Mouse (Mus musculus): ENCODE results near the gene Defb48. TPM values are rescaled to one million over a fixed set of nuclear protein-coding genes. Genes with fewer than 3 reads are reported as not detected.

The Defb48 gene
- polyA plus RNA-seq, 1 experiment from 2014 or later, result not detected

DNA sequence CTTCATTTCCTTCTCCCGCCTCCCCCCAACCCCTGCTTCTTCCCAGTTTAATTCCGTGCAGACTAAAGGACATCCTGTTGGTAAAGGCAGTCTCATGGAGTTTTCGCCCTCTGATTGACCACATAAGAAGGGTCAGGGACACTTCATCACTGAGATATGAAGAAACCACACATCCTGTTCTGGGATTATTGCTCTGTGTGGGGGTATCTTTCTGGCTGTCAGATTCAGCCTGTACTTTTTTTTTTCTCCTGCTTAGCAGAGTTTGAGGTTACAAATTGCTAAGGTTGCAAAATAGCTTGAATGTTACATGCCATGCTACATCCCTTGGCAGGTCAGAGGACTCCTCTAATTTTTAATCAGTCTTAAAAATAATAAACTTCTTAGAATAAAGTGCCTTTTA is 7.0 kb upstream of the Defb48 start:
- WGBS, result 81% methylated on average over 3 of the region's 3 CpGs
- DNase-seq (ENCODE audit: low spot score, missing footprints), result no peak

DNA sequence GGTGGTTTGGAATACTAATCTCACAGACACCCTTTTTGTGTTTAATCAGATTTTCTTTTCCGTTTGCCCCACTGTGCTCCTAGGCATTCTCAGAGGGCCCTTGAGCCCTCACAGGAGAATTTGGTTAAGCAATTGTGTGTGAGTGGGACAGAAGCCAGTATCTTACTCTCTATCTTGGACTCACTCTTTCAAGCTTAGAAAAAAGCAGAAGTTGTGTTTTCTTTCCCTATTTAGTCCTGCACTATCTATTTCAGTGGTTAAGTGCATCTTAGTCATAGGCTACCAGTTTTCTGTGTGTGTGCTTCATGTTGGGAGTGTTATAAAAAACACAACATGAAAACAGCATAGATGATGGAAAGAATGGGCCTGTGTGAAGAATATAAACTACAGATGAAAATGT is 4.5 kb downstream of the Defb48 start:
- H3K9me3 ChIP-seq (ENCODE audit: control insufficient read depth, low read length), result no peaks in the 10 kb centered on the region
- H3K27me3 ChIP-seq (ENCODE audit: control insufficient read depth, insufficient read depth, low read length), result no peaks in the 10 kb centered on the region
- H3K4me2 ChIP-seq, result no peak overlapping the region
- H3K36me3 ChIP-seq (ENCODE audit: control insufficient read depth, insufficient read depth, low read length), result no peaks in the 10 kb centered on the region
- DNase-seq (ENCODE audit: low spot score, missing footprints) (no peak), ATAC-seq (ENCODE audit: low FRiP score) (no peak)
- H3K4me3 ChIP-seq (ENCODE audit: low read depth, low read length), result no peak overlapping the region
- H3K27ac ChIP-seq (ENCODE audit: low read depth, low read length), result no peak overlapping the region
- H3K9ac ChIP-seq (ENCODE audit: low read length), result no peak overlapping the region
- WGBS, result 78% methylated on average over 1 of the region's 1 CpGs
- H3K4me1 ChIP-seq (ENCODE audit: control insufficient read depth, insufficient read depth, low read length), result no peaks in the 10 kb centered on the region; the same call in 1 of the 2 replicates

More for the DNA sequence above, 7.0 kb upstream of the Defb48 start:
- no peaks in the 10 kb centered on the region for H3K4me1 ChIP-seq (ENCODE audit: control insufficient read depth, insufficient read depth, low read length)
- H3K27ac ChIP-seq (ENCODE audit: low read depth, low read length), result no peak overlapping the region
- no peaks in the 10 kb centered on the region for H3K36me3 ChIP-seq (ENCODE audit: control insufficient read depth, insufficient read depth, low read length)
- no peak for ATAC-seq (ENCODE audit: low FRiP score)
- no peaks in the 10 kb centered on the region for H3K27me3 ChIP-seq (ENCODE audit: control insufficient read depth, insufficient read depth, low read length)
- no peak overlapping the region for H3K4me3 ChIP-seq (ENCODE audit: low read depth, low read length)
- no peak overlapping the region for H3K4me2 ChIP-seq
- peaks cover 3% of the 10 kb centered on the region; the same call in 1 of the 2 replicates for H3K9me3 ChIP-seq (ENCODE audit: control insufficient read depth, low read length)
- no peak overlapping the region for H3K9ac ChIP-seq (ENCODE audit: low read length)

DNA sequence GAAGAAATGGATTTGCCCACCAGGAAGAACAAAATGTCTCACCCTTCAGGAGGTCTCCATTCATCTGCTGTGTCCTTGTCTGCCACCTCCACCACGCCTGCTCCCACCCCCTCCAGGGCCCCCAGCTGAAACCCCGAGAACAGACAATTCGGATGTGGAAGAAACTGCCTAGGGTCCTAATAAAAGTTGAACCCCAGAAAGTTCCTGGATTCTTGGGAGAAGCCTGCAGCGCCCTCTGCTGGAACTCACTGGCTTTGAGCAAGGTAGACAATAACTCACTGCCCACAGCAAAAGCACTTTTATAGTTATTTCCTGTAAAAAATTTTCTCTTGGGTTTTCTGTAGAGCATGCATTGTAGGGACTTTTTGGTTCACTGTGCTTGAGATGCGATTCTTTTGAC is 9.3 kb downstream of the Defb48 start:
- H3K4me2 ChIP-seq, result no peak overlapping the region
- peak; percentile 93 for DNase-seq (ENCODE audit: low spot score, missing footprints)
- no peaks in the 10 kb centered on the region for H3K27me3 ChIP-seq (ENCODE audit: control insufficient read depth, insufficient read depth, low read length)

DNA sequence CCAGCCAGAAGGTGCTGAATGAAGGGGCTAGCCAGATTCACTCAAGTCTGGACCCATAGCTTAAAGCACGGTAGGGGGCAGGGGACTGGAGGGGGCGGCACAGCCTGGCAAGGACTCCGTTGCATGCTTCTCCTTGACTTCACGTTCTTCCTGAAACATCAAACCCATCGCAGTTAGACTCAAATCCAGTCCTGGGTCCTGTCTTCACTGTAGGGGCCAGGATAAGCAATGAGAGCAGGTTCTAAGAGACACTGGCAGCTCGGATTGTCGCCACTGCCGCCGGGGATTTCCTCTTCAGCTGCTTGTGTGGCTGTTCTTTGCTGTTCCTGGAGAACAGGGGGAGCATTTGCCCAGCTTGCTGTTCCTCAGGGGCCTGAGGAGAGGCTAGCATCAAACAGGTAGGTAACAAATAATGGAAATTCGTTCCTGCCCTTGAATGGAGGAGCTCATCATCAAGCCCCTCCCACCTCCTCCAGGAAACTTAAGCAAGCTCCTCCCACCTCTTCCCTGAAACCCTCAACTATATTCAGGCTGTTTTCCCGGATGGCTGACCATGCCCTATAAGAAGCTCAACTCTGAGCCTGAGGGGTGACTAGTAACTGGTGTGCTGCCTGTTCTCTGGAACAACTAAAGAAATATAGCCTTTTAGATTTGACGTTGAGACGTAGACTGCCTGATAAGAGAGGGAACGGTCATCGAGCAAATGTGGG is 18.3 kb downstream of the Defb48 start:
- WGBS, result 21% methylated on average over 15 of the region's 15 CpGs
- Histone ChIP-seq H3K4me1 (ENCODE audit: control insufficient read depth, insufficient read depth, low read length) (peaks cover 2% of the 10 kb centered on the region; the same call in 1 of the 2 replicates), H3K36me3 (ENCODE audit: control insufficient read depth, insufficient read depth, low read length) (no peaks in the 10 kb centered on the region), H3K27me3 (ENCODE audit: control insufficient read depth, insufficient read depth, low read length) (no peaks in the 10 kb centered on the region), H3K4me3 (ENCODE audit: low read depth, low read length) (peak overlapping the region; percentile 19; the same call in 1 of the 2 replicates), H3K4me2 (peak overlapping the region; percentile 40), H3K27ac (ENCODE audit: low read depth, low read length) (no peak overlapping the region), H3K9ac (ENCODE audit: low read length) (peak overlapping the region; percentile 18; the same call in 1 of the 2 replicates), H3K9me3 (ENCODE audit: control insufficient read depth, low read length) (no peaks in the 10 kb centered on the region)
- no peak for ATAC-seq (ENCODE audit: low FRiP score)
- DNase-seq (ENCODE audit: low spot score, missing footprints), result peak; percentile 86

More for the DNA sequence above, 9.3 kb downstream of the Defb48 start:
- Histone ChIP-seq H3K4me3 (ENCODE audit: low read depth, low read length) (no peak overlapping the region), H3K36me3 (ENCODE audit: control insufficient read depth, insufficient read depth, low read length) (no peaks in the 10 kb centered on the region), H3K4me1 (ENCODE audit: control insufficient read depth, insufficient read depth, low read length) (no peaks in the 10 kb centered on the region; the same call in 1 of the 2 replicates), H3K27ac (ENCODE audit: low read depth, low read length) (no peak overlapping the region), H3K9me3 (ENCODE audit: control insufficient read depth, low read length) (no peaks in the 10 kb centered on the region), H3K9ac (ENCODE audit: low read length) (no peak overlapping the region; the same call in 1 of the 2 replicates)
- no peak for ATAC-seq (ENCODE audit: low FRiP score)
- WGBS, result 15% methylated on average over 5 of the region's 5 CpGs

DNA sequence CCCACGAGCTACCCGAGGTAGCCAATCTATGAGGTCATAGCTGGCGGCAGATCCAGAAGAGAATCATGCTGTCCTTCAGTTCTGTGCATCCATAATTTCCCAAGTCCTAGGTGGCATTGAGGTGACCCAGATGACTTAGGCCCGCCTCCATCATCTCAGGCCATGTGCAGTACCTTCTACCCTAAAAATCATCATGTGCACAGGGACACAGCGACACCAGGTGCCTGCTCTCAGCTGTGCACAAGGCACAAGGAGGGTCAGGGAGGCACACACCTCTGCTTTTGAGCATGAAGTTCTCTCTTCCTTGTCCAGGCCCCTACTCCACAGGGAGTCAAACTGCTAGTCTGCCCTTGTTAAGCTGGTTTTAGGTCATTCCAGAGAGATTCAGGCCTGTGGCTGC is 19.0 kb downstream of the Defb48 start:
- no peak overlapping the region for H3K4me3 ChIP-seq (ENCODE audit: low read depth, low read length)
- WGBS, result 89% methylated on average over 5 of the region's 5 CpGs
- H3K36me3 ChIP-seq (ENCODE audit: control insufficient read depth, insufficient read depth, low read length), result no peaks in the 10 kb centered on the region
- no peaks in the 10 kb centered on the region for H3K27me3 ChIP-seq (ENCODE audit: control insufficient read depth, insufficient read depth, low read length)
- no peak overlapping the region for H3K9ac ChIP-seq (ENCODE audit: low read length)
- peak; percentile 11; the same call in 1 of the 2 replicates for ATAC-seq (ENCODE audit: low FRiP score)
- H3K4me1 ChIP-seq (ENCODE audit: control insufficient read depth, insufficient read depth, low read length), result peaks cover 2% of the 10 kb centered on the region; the same call in 1 of the 2 replicates
- DNase-seq (ENCODE audit: low spot score, missing footprints), result peak; percentile 57
- H3K27ac ChIP-seq (ENCODE audit: low read depth, low read length), result no peak overlapping the region
- no peak overlapping the region for H3K4me2 ChIP-seq
- H3K9me3 ChIP-seq (ENCODE audit: control insufficient read depth, low read length), result no peaks in the 10 kb centered on the region

DNA sequence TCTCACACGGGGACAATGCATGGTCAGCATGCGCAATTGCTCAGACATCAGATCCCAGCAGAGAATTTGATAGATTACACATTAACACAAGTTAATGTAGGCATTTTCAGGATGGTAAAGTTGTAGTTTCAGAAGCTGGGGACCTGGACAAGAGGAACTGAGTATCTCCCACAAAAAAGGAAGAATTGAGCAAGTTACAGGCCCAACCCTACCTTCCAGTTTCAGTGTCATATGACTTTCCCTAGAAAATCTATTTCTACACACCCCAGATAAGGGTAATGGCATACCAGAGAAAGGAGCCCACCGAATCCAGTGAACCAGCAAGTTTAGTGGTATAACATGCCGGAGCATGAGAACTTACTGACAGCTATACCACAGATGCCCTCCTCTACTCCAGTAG is 20.7 kb downstream of the Defb48 start:
- Histone ChIP-seq H3K9me3 (ENCODE audit: control insufficient read depth, low read length) (no peaks in the 10 kb centered on the region), H3K36me3 (ENCODE audit: control insufficient read depth, insufficient read depth, low read length) (no peaks in the 10 kb centered on the region), H3K4me2 (no peak overlapping the region), H3K4me1 (ENCODE audit: control insufficient read depth, insufficient read depth, low read length) (peaks cover 2% of the 10 kb centered on the region; the same call in 1 of the 2 replicates), H3K4me3 (ENCODE audit: low read depth, low read length) (no peak overlapping the region), H3K27ac (ENCODE audit: low read depth, low read length) (no peak overlapping the region), H3K9ac (ENCODE audit: low read length) (no peak overlapping the region), H3K27me3 (ENCODE audit: control insufficient read depth, insufficient read depth, low read length) (no peaks in the 10 kb centered on the region)
- no peak for ATAC-seq (ENCODE audit: low FRiP score)
- WGBS, result 87% methylated on average over 4 of the region's 4 CpGs
- DNase-seq (ENCODE audit: low spot score, missing footprints), result peak; percentile 79

DNA sequence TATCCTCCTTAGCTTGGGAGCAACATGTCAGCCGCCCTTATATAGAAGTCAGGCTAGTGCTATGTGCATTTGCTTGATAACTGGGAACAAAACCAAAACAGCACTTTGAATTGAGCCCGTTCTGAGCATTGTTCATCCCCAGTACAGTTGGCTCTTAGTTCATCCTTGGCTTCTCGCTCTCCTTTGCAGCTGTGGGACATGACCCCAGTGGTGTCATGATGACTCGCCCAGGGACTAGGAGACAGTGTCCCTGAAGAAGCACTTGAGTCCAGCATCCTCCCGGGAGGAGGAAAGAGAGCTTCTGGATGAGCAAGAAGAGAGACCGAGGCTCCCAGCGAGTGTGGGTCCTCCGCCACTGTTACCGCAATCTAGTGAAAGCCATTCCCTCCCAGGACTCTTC is 28.2 kb downstream of the Defb48 start:
- Histone ChIP-seq H3K4me1 (ENCODE audit: control insufficient read depth, insufficient read depth, low read length) (no peaks in the 10 kb centered on the region), H3K36me3 (ENCODE audit: control insufficient read depth, insufficient read depth, low read length) (peaks cover 4% of the 10 kb centered on the region), H3K9me3 (ENCODE audit: control insufficient read depth, low read length) (no peaks in the 10 kb centered on the region), H3K9ac (ENCODE audit: low read length) (no peak overlapping the region), H3K4me2 (no peak overlapping the region), H3K4me3 (ENCODE audit: low read depth, low read length) (no peak overlapping the region), H3K27ac (ENCODE audit: low read depth, low read length) (no peak overlapping the region), H3K27me3 (ENCODE audit: control insufficient read depth, insufficient read depth, low read length) (no peaks in the 10 kb centered on the region)
- no peak for DNase-seq (ENCODE audit: low spot score, missing footprints)
- WGBS, result 92% methylated on average over 9 of the region's 9 CpGs
- ATAC-seq (ENCODE audit: low FRiP score), result no peak

DNA sequence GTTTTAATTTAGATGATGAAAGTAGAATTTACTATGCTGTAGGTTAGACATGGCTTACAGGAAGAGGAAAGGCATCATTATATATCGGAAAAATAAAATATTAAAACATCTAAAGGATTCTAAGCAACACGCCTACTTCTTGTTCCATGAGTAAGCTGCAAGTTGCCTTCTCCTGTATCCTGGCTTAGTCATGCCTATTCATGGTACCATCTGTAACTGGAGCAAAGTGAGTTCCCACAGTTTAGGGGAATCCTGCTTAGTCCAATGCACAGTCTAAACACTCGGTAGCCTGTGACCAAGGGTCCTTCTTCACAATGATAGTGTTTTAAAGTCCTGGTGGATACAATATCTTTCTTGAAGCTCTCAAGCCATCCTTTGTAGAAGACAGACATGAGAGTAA is 37.5 kb downstream of the Defb48 start:
- Histone ChIP-seq H3K27ac (ENCODE audit: low read depth, low read length) (no peak overlapping the region), H3K36me3 (ENCODE audit: control insufficient read depth, insufficient read depth, low read length) (no peaks in the 10 kb centered on the region; the same call in 1 of the 2 replicates), H3K4me1 (ENCODE audit: control insufficient read depth, insufficient read depth, low read length) (peaks cover 8% of the 10 kb centered on the region), H3K4me2 (no peak overlapping the region), H3K9me3 (ENCODE audit: control insufficient read depth, low read length) (no peaks in the 10 kb centered on the region), H3K27me3 (ENCODE audit: control insufficient read depth, insufficient read depth, low read length) (no peaks in the 10 kb centered on the region), H3K4me3 (ENCODE audit: low read depth, low read length) (no peak overlapping the region), H3K9ac (ENCODE audit: low read length) (no peak overlapping the region)
- ATAC-seq (ENCODE audit: low FRiP score) (no peak), DNase-seq (ENCODE audit: low spot score, missing footprints) (peak; percentile 51)
- WGBS, result 86% methylated on average over 3 of the region's 3 CpGs

DNA sequence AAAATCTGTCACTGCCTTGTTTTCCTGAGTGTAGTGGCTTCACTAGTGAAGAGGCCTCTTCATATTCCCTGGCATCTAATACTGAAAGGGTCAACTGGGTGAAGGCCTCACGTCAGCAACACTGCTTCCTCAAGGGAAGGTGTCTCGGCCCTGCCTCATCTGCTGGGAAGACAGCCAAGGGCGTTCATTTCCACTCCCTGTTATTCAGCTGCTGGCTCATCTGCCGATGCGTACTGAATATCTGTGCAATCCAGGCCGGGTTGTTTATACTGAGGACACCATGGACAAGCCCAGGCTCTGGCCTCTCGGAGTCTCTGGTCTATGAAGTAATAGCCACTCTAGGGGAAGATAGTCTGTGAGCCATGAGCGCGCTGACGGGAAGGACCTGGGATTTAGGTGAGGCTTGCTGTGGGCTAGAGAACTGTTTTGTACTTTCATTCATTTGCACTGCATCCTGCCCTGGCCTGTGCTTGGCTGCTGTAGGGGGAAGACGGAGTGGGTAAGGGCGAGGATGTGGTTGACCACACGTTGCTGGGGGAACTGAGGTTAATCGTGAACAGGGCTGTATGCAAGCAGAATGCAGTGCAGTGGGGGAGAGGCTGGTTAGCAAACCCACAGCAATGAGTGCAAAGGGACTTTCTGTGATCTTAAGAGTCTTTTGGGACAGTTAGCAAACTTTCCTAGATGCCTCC is 43.8 kb downstream of the Defb48 start:
- H3K4me3 ChIP-seq (ENCODE audit: low read depth, low read length), result no peak overlapping the region
- no peaks in the 10 kb centered on the region; the same call in 1 of the 2 replicates for H3K9me3 ChIP-seq (ENCODE audit: control insufficient read depth, low read length)
- DNase-seq (ENCODE audit: low spot score, missing footprints), result no peak
- H3K9ac ChIP-seq (ENCODE audit: low read length), result no peak overlapping the region
- H3K27me3 ChIP-seq (ENCODE audit: control insufficient read depth, insufficient read depth, low read length), result no peaks in the 10 kb centered on the region
- no peak for ATAC-seq (ENCODE audit: low FRiP score)
- H3K4me1 ChIP-seq (ENCODE audit: control insufficient read depth, insufficient read depth, low read length), result no peaks in the 10 kb centered on the region
- peaks cover 3% of the 10 kb centered on the region; the same call in 1 of the 2 replicates for H3K36me3 ChIP-seq (ENCODE audit: control insufficient read depth, insufficient read depth, low read length)
- 92% methylated on average over 14 of the region's 14 CpGs for WGBS
- no peak overlapping the region for H3K27ac ChIP-seq (ENCODE audit: low read depth, low read length)
- no peak overlapping the region for H3K4me2 ChIP-seq
